Mouse (Mus musculus) layer of hippocampus, adult 8-10 months (tissue): Measurements from ENCODE around the gene Hps4. TPM values are rescaled to one million over a fixed set of nuclear protein-coding genes. Genes with fewer than 3 reads are reported as not detected.
A peak's percentile ranks its signal among the peaks of the same experiment; 100 is the strongest.

Source experiments
- DNase-seq, 2 experiments: peaks; one replicate each; pipeline ENCODE4 v3.0.0; 2022; ENCODE audit warnings: low spot score in 2 of 2
- total RNA-seq, 4 experiments: library from RNA; stranded (reverse); gene quantifications; 2 replicates each; pipeline ENCODE4 v1.2.4; 2022

Hps4 gene
- total RNA-seq, 4 experiments from 2014 or later = 37.3 to 45.1 (median 39.2) TPM

DNA sequence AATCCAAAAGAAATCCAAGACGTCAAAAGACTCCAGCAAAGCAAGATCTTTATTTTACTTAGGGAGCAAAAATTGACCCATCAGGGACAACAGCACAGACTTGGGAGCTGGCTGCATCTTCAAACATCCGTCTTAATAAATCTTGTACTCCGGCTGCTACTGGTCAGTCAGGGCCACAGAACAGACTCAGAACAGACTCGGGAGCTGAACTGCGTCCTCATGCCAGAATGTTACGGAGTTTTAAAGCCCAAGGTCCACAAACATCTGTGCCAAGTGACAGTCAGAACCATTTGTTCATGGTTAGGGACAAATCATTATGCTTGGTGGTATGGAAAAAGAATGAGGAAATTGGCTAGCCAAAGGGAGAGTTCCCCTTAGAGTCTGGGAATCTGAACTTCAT, 19.6 kb upstream of the Hps4 start:
- DNase-seq = no peak

DNA sequence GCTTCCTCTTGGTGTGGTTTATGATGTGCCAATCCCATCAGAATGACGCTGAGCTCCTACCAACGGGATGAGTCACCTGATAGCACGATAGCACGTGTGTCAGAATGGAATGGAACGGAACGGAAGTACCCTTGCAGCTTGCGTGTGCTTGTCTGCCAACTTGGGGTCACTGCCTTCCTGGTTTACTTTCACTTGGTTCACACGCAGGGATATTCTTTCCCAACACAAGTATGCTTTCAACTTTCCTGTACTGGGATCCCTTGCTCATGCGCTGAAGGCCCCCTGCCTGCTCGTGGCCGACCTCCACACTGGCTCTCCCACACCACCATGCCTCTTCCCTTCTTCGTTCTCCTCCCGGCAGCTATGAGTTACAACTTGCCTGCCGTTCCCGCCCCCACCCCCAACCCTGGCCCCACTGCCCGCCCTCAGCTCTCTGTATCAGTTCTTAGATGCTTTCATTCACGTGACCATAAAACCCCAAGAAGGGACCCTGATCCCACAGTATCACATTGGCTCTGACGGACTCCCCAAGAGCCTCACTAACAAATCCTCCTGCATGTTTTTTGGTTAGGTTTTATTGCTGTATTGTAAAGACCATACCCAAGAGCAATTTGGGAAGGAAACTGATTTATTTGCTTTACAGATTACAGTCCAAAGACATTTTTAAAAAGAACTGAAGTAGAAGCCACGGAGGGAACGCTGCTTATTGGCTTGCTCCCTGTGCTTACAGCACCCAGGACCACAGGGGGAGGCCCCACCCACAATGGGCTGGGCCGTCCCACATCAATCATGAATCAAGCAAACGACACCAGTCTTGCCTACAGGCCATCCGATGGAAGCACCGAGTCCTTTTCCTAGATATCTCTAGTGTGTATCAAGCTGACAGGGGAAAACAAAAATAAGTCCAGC, 18.0 kb upstream of the Hps4 start:
- DNase-seq = no peak

DNA sequence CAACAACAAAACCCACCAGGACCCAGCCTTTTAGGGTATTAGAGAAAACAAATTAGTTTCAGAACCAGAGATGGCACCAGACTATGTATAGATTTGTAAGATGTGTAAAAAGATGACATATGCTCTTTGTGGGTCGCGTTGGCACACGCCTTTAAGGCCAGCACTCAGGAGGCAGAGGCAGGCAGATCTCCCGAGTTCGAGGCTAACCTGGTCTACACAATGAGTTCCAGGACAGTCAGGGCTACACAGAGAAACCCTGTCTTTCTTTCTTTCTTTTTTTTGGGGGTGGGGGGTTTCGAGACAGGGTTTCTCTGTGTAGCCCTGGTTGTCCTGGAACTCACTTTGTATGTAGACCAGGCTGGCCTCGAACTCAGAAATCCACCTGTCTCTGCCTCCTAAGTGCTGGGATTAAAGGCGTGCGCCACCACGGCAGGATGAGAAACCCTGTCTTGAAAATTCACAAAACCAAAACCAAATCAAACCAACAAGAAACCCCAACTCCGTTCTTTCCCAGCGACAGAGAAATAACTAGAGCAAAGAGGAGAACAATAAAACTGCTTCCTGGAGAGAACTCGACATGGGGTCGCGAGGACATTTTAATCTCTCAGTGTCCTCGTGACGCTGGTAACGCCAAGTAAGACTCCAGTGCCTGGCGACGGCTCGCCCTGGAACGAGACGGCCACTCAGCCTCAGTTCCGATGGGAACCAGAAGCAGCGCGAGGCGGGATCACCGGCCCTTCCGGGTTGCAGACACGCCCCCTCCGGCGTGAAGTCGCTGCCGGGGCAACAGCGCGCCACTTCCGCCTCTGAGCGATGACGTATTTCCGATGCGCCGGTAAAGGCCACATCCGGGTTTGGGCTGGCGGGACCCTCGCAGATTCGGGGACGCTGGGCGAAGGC, 17.1 kb upstream of the Hps4 start, which contains the start of gene Tfip11:
Tfip11 (plus strand) TSS at position 813 of the 900 bp plus-strand sequence.
- peak; percentile 94 to 96 for DNase-seq

DNA sequence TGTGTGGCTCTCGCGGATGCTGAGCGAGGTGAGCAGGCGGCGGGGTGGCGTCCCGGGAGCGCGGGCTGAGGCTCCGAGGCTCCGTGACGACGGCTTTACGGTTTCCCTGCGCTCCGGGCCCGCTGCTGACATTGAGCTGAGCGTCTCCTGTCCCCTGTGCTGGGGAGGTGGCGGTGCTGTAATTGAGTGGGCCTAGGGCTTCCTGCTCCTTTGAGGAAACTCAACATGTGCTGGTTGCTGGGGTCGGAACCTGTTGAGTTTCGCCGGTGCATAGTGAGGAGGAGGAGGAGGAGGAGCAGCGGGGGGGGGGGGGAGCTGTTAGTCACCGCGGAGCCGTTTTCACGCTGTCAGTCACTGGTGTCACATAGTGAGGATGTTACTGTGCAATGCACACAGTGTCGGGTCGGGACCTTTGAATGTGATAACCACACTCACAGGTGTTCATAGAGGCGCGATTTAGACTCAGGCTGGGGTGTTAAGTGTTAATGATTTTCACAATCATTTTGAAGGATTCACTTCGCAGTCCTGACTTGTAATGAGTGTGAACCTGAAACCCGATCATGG, 16.4 kb upstream of the Hps4 start:
- no peak for DNase-seq

DNA sequence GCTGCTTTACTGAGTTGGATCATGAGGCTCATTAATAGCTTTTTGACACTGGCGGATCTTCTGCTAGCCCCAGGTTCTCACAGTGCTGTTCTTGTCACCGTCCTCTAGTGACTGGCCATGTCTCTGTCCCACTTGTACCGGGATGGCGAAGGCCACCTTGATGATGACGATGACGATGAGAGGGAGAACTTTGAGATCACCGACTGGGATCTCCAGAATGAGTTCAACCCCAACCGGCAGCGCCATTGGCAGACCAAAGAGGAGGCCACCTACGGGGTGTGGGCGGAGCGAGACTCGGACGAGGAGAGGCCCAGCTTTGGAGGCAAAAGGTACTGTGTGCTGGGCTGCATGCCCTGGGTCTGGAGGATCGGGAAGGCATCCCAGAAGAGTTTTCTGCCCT, 15.0 kb upstream of the Hps4 start:
- DNase-seq = no peak

DNA sequence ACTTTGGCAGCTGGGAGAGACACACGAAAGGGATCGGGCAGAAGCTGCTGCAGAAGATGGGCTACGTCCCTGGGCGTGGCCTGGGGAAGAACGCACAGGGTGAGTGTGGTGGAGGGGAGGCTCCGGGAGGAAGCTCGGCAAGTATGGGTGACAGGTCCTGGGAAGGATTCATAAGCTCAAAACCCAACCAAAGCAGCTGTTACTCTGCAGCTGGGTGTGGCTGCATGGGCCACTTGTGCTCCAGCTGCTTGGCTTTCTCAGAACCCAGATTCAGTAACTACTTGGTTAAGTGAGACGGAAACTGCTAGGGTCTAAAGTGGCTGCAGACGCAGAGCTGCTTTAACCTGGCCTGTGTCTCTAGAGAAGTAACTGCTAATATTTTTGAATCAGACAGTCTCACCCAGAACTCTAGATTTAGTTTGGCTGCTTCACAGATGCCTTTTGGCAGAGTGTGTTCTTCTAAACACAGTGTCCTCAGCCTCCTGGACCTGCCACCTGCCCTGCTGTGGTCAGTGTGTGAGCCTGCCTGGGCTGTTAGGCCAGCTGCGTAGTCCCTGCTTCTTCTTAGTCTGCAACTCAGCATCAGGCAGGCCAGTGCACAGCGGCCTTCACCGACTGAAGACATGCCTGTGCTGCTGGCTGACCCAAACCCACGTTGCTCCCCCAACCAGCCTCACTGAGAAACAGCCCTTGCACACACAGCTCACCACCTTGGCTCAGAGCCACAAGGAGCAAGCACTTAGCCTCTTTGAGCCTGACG, 12.9 kb upstream of the Hps4 start:
- no peak for DNase-seq

DNA sequence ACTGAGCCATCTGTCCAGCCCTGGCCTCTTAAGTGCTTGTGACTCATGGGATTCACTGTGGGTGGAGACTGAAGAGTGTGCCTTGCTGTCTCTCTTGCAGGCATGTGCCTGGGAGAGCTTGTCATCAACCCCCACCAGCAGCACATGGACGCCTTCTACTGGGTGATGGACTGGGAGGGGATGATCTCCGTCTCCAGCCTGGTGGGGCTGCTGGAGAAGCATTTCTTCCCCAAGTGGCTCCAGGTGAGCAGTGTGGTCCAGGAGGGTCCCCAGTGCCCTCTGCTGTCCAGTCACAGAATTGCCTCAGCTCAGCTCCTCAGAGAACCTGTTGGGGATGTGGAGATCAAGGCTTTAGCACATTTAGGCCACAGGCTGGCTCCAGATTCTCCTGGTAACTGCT, 7.4 kb upstream of the Hps4 start:
- no peak for DNase-seq

DNA sequence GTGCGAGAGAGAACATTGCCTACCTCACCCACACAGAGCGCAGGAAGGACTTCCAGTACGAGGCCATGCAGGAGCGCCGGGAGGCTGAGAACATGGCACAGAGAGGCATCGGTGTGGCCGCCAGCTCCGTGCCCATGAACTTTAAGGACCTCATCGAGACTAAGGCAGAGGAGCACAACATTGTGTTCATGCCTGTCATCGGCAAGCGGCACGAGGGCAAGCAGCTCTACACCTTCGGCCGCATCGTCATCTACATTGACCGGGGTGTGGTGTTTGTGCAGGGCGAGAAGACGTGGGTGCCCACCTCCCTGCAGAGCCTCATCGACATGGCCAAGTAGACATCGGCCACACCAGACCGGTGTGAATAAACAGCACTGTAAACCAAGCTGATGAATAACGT, 5.9 kb upstream of the Hps4 start:
- DNase-seq = no peak

DNA sequence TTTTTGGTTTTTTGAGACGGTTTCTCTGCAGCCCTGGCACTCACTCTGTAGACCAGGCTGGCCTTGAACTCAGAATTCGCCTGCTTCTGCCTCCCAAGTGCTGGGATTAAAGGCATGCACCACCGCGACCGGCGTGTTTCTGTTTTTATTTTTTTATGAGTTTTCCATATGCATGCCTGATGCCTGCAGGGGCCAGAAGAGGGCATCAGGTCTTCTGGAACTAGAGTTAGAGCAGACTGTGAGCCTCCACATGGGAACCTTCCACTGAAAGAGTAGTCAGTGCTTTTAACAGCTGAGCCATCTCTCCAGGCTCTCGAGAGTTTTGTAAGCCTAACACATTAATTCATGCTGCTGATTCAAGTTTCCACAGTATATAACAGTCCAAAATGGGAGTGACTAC, 3.7 kb upstream of the Hps4 start:
- DNase-seq = no peak

DNA sequence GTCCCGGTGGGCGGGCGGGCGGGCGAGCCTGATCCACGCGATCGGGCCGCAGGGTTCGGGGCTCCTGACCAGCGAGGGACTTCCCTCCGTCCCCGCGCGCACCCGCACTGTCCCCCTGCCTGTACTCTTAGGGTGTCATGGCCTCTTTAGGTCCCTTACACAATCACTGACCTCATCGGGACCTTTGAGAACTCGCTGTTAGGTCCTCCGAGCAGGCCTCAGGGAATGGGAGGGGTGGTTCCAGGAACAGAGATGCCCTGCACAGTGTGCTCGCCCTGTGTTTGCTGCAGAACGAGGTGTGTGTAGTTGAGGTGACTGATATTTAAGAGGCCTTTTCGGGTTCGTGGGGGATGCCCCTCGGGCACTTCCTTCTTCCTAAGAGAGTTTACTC, 317 bp downstream of the Hps4 start:
- DNase-seq = no peak

DNA sequence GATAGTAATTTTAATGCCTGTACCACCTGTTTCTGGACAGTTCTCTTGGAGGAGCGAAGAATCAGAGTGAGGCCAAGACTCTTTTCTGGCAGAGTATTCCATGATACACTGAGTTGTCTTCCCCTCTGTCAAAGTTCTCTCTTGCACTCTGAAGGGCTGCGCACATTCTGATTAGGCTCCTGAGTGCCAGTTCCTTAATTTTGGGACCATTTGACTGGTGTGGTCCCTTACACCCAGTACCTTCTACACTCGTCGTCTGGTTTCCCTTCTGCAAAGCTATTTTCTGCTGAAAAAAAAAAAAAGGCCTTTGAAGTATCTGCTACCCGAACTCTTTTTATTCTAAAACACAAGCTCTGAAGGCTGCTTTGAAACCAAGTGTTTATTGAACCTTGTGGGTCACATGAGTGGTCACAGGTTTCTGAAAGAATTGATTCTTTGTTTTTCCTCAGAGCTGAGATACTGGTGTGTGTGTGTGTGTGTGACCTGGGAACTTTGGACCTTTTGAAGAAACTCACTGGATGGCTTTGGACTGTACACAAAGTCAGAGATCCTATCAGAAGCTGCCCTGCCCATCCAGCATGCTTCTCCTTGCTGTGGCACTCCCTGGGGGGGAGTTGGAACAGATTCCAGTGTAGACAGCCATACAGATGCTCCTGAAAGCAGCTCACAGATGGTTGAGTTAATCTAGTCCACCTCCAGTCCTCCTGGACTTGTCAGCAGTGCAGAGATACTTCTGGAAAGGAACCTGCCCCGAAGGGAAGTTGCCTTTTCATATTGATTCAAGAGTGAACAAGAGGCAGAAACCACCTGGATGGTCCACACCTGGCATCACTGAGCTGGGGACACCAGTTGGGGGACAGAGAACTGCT, 1.4 kb downstream of the Hps4 start:
- peak; percentile 65 to 69 for DNase-seq

DNA sequence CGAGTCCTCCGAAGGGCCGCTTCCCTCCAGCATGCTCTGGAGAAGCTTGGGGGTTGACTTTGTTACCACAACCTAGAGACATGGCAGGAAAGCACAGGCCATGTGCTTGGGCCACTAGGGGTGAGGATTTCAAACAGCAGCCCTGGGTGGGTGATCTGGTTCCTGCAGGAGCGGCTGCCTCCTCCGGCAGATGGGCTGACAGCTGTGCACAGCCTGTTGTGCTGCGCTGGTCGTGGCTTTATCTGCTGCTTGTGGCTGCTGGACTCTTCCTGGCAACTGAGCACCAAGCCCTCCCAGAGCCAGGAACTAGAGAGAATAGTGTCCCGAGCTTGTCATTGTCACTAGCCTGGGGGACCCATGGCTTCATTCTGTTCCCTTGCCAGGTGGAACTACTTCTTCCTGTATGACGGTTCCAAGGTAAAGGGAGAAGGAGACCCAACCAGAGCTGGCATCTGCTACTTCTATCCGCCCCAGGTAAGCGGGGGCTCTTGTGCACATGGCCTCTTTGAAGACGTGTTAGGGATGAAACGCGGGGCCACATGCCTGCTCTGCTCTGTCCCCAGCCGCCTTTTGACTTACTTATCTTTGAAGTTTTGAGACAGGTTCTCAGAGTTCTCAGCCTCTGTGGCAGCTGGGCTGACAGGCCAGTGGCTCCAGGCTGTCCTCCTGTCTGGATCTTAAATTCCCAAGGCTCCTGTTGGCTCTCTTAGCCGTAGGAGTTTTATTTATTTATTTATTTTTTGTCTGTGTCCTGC, 3.5 kb downstream of the Hps4 start:
- DNase-seq = no peak

DNA sequence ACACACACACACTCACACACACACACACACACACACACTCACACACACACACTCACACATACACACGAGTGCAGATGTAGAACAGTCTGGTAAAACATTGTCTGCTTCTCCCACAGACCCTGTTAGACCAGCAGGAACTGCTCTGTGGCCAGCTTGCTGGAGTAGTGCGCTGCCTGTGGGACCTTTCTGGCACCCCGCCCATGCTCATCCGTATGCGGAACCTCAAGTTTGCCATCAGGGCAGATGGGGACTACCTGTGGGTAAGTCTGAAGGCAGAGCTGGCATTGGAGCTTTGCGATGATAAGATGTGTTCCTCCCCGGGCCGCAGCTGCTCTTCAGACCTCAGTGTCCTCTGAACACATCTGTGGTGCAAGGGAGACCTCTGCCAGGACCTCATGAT, 6.3 kb downstream of the Hps4 start:
- DNase-seq = no peak

DNA sequence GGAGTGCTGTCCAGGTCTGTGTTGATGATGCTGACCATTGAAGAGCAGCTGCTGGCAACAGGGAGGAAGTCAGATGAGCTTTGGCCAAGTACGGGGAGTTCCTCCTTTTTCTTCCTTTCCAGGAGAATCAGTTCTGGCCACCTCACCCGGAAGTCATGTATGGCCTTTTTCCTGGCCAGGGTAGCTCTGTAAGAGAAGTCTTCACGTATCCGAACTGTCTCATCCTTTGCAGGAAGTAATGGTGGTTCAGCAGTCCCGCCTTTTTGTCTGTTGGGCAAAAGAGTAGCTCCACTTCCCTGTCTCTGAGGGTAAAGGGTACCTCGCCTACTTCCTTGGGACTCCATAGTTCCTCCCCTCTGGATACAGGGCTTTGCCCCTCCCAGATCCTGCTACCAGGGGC, 12.6 kb downstream of the Hps4 start:
- DNase-seq = no peak

DNA sequence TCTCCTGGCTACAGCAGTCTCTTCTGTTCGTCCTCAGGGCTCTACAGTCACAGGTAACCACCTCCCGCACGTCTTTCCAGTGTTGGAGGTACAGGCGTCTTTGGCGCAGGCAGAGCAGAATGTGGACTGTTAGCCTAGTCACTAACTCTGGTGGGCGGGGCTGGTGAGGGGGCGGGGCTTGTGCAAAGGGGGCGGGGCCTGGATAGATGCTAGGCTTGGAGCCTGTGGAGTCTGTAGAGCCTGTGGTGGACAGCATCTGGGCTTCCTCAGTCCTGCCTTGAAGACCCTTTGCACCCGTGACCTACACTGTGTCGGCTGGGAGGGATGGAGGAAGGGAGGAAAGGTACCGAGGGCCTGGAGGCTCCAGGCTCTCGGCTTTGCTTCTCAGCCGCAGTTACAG, 13.0 kb downstream of the Hps4 start, which contains the start of gene Gm6583:
Gm6583 (minus strand) TSS at position 124 of the 400 bp plus-strand sequence.
- no peak for DNase-seq

DNA sequence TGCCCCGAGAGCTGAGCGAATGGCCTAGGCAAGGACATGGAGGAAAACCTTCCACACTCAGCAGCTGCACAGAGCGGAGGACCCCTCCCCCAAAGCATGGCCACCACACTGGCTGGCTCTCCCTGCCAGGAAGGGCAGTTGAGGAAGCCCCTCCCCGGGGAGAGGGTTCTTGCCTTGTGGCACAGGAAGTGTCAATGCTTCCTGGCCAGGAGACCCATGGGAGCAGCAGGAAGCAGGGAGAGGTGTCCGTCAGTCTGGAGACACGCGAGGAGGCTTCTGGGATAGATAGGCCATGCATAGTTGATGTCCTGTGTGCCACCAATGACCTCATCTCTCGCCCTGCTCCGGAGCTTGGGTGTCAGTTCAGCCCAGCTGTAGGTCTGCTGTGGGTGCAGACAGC, 13.4 kb downstream of the Hps4 start:
- DNase-seq = no peak

DNA sequence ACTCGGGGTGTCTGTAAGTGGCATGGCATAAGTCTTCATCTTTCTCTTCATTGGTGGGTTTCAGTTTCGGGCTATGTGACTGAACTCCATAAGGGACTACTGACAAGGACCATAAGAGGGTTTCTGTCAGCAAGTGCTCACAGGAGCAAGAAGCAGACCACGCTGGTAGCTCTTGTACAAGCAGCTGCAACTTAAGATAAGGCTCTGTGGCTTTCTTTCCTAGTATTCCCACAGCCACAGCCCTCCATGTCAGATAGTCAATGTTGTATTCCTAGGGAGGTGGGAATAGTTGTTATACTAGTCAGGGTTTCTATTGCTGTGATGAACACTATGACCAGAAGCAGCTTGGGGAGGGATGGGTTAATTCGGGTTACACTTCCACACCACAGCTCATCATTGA, 16.6 kb downstream of the Hps4 start:
- DNase-seq = no peak

DNA sequence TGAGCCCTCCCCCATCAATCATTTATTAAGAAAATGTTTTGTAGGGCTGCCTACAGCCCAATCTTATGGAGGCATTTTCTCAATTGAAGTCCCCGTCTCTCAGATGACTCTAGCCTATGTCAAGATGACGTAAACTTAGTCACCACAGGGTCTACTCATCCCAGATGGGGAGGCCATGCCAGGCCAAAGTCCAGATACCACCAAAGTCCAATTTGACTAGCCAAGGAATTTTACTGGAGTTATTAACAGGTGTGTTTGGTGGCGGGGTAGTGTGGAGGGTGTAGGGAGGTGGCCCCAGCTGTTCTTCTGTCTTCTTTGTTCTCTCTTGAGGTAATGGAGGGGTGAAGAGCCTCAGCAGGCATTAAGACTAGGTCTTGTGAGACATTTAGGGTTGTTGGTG, 17.2 kb downstream of the Hps4 start:
- DNase-seq = no peak

DNA sequence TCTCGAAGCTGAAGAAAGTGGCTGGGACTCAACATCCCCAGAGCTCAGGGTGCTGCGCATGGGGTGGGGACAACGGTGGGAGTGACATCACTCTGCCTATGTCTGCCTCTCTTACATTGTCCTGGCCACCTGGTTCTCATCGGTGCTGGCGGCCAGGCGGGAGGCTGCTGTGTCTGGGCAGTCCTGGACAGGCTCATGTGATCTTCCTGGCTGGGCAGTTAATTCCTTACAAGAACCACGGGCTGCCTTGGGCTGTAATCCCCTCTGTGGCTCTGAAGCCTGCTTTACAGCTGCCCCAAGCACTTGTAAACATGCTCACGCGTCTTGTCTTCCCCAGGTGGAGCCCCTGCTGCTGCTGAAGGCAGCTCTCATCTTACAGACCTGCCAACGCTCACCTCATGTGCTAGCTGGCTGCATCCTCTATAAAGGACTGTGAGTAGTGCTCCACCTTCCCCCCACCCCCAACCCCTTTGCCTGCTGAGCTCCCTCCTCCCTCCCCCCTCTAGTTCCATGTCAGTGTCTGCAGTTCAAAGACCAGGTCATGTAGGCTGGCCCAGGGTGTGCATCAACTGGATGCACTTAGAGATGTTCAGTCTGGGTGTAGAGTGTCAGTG, 21.4 kb downstream of the Hps4 start:
- DNase-seq = no peak
